Mouse (Mus musculus) neural tube, embryonic 13.5 days (tissue): ENCODE results near the gene Hemk1. TPM values are rescaled to one million over a fixed set of nuclear protein-coding genes. Genes with fewer than 3 reads are reported as not detected.

Source experiments
- ATAC-seq: fragments of 200-750 bp; cut with Nextera tagmentation; 2 replicates; pipeline ENCODE4 v1.8.0; 2017; ENCODE audit warnings: low read depth, mild to moderate bottlenecking, moderate TSS enrichment, moderate library complexity
- H3K27ac ChIP-seq: fragments of 300-500 bp; sonication (generic); replicated peaks from 2 replicates; pipeline ENCODE4 v1.5.1; 2015; ENCODE audit warnings: moderate library complexity, mild to moderate bottlenecking, inconsistent platforms
- H3K27me3 ChIP-seq: fragments of 300-500 bp; sonication (generic); 2 replicates; pipeline ENCODE4 v1.6.1; 2015; ENCODE audit warnings: mild to moderate bottlenecking, inconsistent platforms
- H3K36me3 ChIP-seq: fragments of 300-500 bp; sonication (generic); 2 replicates; pipeline ENCODE4 v1.6.1; 2015; ENCODE audit warnings: mild to moderate bottlenecking, inconsistent platforms
- H3K4me1 ChIP-seq: fragments of 300-500 bp; sonication (generic); replicated peaks from 2 replicates; pipeline ENCODE4 v1.6.1; 2015; ENCODE audit warnings: inconsistent platforms
- H3K4me2 ChIP-seq: fragments of 300-500 bp; sonication (generic); 2 replicates; pipeline ENCODE4 v1.6.1; 2015; ENCODE audit warnings: inconsistent platforms, mild to moderate bottlenecking, moderate library complexity
- H3K4me3 ChIP-seq: fragments of 300-500 bp; sonication (generic); 2 replicates; pipeline ENCODE4 v1.5.1; 2015; ENCODE audit warnings: mild to moderate bottlenecking, inconsistent platforms
- H3K9ac ChIP-seq: fragments of 300-500 bp; sonication (generic); 2 replicates; pipeline ENCODE4 v1.6.1; 2015; ENCODE audit warnings: moderate library complexity, mild to moderate bottlenecking, inconsistent platforms
- H3K9me3 ChIP-seq: fragments of 300-500 bp; sonication (generic); 2 replicates; pipeline ENCODE4 v1.6.1; 2016; ENCODE audit warnings: inconsistent platforms
- WGBS: fragments of 180-500 bp; shearing (Covaris S2); methylation state at CpG from one replicate; pipeline ENCODE4 v1.1.7; 2015; 5-methylcytosine and 5-hydroxymethylcytosine counted together
- polyA plus RNA-seq: library from polyadenylated mRNA; unstranded; fragments of >200 nt; fragmentation: Nextera tagmentation; extraction: Ambion mirVana; gene quantifications from 2 replicates; pipeline ENCODE4 v1.2.1, GENCODE M21; 2015

The Hemk1 gene
- polyA plus RNA-seq: 13.0 and 15.0 TPM in 2 replicates

GRCm38 (mm10) chr9:107338172-107338883 is at the start of gene Hemk1:
Gene Hemk1, minus strand, starts transcription at chr9:107338350.
- WGBS: 5% methylated on average over 30 of the region's 30 CpGs
- peak within 1 kb of the TSS; percentile 52 for H3K4me3 ChIP-seq
- H3K27me3 ChIP-seq: no peaks in the 10 kb centered on the region
- peak; percentile 58 for ATAC-seq
- no peaks in the 10 kb centered on the region for H3K9me3 ChIP-seq
- peaks cover 53% of the 10 kb centered on the region for H3K4me1 ChIP-seq
- H3K36me3 ChIP-seq: 0 out of 2 replicates have a peak, but pooled peaks cover 3% of the 10 kb centered on the region
- H3K9ac ChIP-seq: peak within 1 kb of the TSS; percentile 75
- peak within 1 kb of the TSS; percentile 70 for H3K27ac ChIP-seq
- peak within 1 kb of the TSS; percentile 69 for H3K4me2 ChIP-seq

- no peak overlapping the region for H3K9ac ChIP-seq
- no peak overlapping the region for H3K4me3 ChIP-seq
- 86% methylated on average over 3 of the region's 3 CpGs for WGBS
- ATAC-seq: no peak
- no peak overlapping the region for H3K27ac ChIP-seq
- peaks cover 43% of the 10 kb centered on the region for H3K4me1 ChIP-seq
- no peak overlapping the region for H3K4me2 ChIP-seq
- no peaks in the 10 kb centered on the region for H3K9me3 ChIP-seq
- H3K27me3 ChIP-seq: peaks cover 21% of the 10 kb centered on the region
- no peaks in the 10 kb centered on the region for H3K36me3 ChIP-seq
Observed at GRCm38 (mm10) chr9:107387708-107388107, 49.6 kb upstream of the Hemk1 start.

- 48% methylated on average over 3 of the region's 3 CpGs for WGBS
- Histone ChIP-seq H3K4me1 (peaks cover 52% of the 10 kb centered on the region), H3K27ac (no peak overlapping the region), H3K9me3 (no peaks in the 10 kb centered on the region), H3K9ac (no peak overlapping the region), H3K27me3 (peaks cover 31% of the 10 kb centered on the region), H3K36me3 (no peaks in the 10 kb centered on the region), H3K4me2 (no peak overlapping the region), H3K4me3 (no peak overlapping the region)
- no peak for ATAC-seq
Observed at GRCm38 (mm10) chr9:107386722-107387121, 48.6 kb upstream of the Hemk1 start.

GRCm38 (mm10) chr9:107384396-107384795 is 46.2 kb upstream of the Hemk1 start:
- Histone ChIP-seq H3K4me2 (no peak overlapping the region), H3K9ac (no peak overlapping the region), H3K36me3 (no peaks in the 10 kb centered on the region), H3K27ac (no peak overlapping the region), H3K27me3 (peaks cover 54% of the 10 kb centered on the region), H3K4me1 (peaks cover 47% of the 10 kb centered on the region), H3K4me3 (no peak overlapping the region), H3K9me3 (no peaks in the 10 kb centered on the region)
- WGBS: 17% methylated on average over 3 of the region's 3 CpGs
- no peak for ATAC-seq

- H3K9me3 ChIP-seq: no peaks in the 10 kb centered on the region
- no peak overlapping the region for H3K4me3 ChIP-seq
- no peak overlapping the region for H3K9ac ChIP-seq
- peaks cover 70% of the 10 kb centered on the region for H3K27me3 ChIP-seq
- peaks cover 57% of the 10 kb centered on the region for H3K4me1 ChIP-seq
- WGBS: 8% methylated on average over 8 of the region's 8 CpGs
- H3K4me2 ChIP-seq: no peak overlapping the region
- no peak for ATAC-seq
- H3K36me3 ChIP-seq: no peaks in the 10 kb centered on the region
- H3K27ac ChIP-seq: no peak overlapping the region
Observed at GRCm38 (mm10) chr9:107381723-107382122, 43.6 kb upstream of the Hemk1 start.

- peak overlapping the region; percentile 69 for H3K9ac ChIP-seq
- under 1% methylated on average over 35 of the region's 35 CpGs for WGBS
- H3K9me3 ChIP-seq: no peaks in the 10 kb centered on the region
- H3K4me2 ChIP-seq: peak overlapping the region; percentile 60
- H3K36me3 ChIP-seq: no peaks in the 10 kb centered on the region
- H3K27me3 ChIP-seq: peaks cover 63% of the 10 kb centered on the region
- H3K4me1 ChIP-seq: peaks cover 51% of the 10 kb centered on the region
- H3K27ac ChIP-seq: peak overlapping the region; percentile 93
- peak; percentile 72 for ATAC-seq
- H3K4me3 ChIP-seq: peak overlapping the region; percentile 36
Observed at GRCm38 (mm10) chr9:107377961-107378512, 39.9 kb upstream of the Hemk1 start.

GRCm38 (mm10) chr9:107375451-107375850 is 37.3 kb upstream of the Hemk1 start:
- peak overlapping the region; percentile 25; the same call in 1 of the 2 replicates for H3K27ac ChIP-seq

GRCm38 (mm10) chr9:107374623-107375022 is 36.5 kb upstream of the Hemk1 start:
- no peak for ATAC-seq
- no peak overlapping the region for H3K4me3 ChIP-seq
- H3K27me3 ChIP-seq: peaks cover 29% of the 10 kb centered on the region
- peaks cover 48% of the 10 kb centered on the region for H3K4me1 ChIP-seq
- H3K27ac ChIP-seq: no peak overlapping the region
- no peaks in the 10 kb centered on the region for H3K36me3 ChIP-seq
- H3K9me3 ChIP-seq: no peaks in the 10 kb centered on the region
- 8% methylated on average over 8 of the region's 8 CpGs for WGBS
- H3K4me2 ChIP-seq: no peak overlapping the region
- no peak overlapping the region for H3K9ac ChIP-seq

More at GRCm38 (mm10) chr9:107375451-107375850, 37.3 kb upstream of the Hemk1 start:
- peaks cover 37% of the 10 kb centered on the region for H3K27me3 ChIP-seq
- no peak for ATAC-seq
- no peak overlapping the region for H3K4me3 ChIP-seq
- H3K9me3 ChIP-seq: no peaks in the 10 kb centered on the region
- H3K4me2 ChIP-seq: no peak overlapping the region
- H3K36me3 ChIP-seq: no peaks in the 10 kb centered on the region
- no peak overlapping the region for H3K9ac ChIP-seq
- WGBS: 14% methylated on average over 5 of the region's 5 CpGs
- H3K4me1 ChIP-seq: peaks cover 41% of the 10 kb centered on the region

GRCm38 (mm10) chr9:107372441-107372840 is 34.3 kb upstream of the Hemk1 start:
- Histone ChIP-seq H3K27ac (no peak overlapping the region; the same call in 1 of the 2 replicates), H3K9me3 (no peaks in the 10 kb centered on the region), H3K27me3 (peaks cover 24% of the 10 kb centered on the region), H3K4me1 (peaks cover 35% of the 10 kb centered on the region), H3K36me3 (no peaks in the 10 kb centered on the region), H3K4me3 (no peak overlapping the region), H3K4me2 (no peak overlapping the region), H3K9ac (no peak overlapping the region)
- ATAC-seq: no peak
- 45% methylated on average over 4 of the region's 4 CpGs for WGBS

- peaks cover 17% of the 10 kb centered on the region for H3K27me3 ChIP-seq
- 6% methylated on average over 4 of the region's 4 CpGs for WGBS
- no peak overlapping the region for H3K9ac ChIP-seq
- no peaks in the 10 kb centered on the region for H3K9me3 ChIP-seq
- no peak overlapping the region for H3K4me2 ChIP-seq
- H3K36me3 ChIP-seq: no peaks in the 10 kb centered on the region
- no peak for ATAC-seq
- peaks cover 25% of the 10 kb centered on the region for H3K4me1 ChIP-seq
- no peak overlapping the region for H3K4me3 ChIP-seq
- peak overlapping the region; percentile 10; the same call in 1 of the 2 replicates for H3K27ac ChIP-seq
Observed at GRCm38 (mm10) chr9:107370106-107370463, 31.9 kb upstream of the Hemk1 start.

GRCm38 (mm10) chr9:107369270-107370105 is 31.3 kb upstream of the Hemk1 start:
- peaks cover 21% of the 10 kb centered on the region for H3K27me3 ChIP-seq
- peaks cover 20% of the 10 kb centered on the region for H3K4me1 ChIP-seq
- H3K4me2 ChIP-seq: no peak overlapping the region
- no peak overlapping the region; the same call in 1 of the 2 replicates for H3K27ac ChIP-seq
- no peaks in the 10 kb centered on the region for H3K36me3 ChIP-seq
- H3K9me3 ChIP-seq: no peaks in the 10 kb centered on the region
- ATAC-seq: no peak
- H3K4me3 ChIP-seq: no peak overlapping the region
- WGBS: 42% methylated on average over 10 of the region's 10 CpGs
- no peak overlapping the region for H3K9ac ChIP-seq

GRCm38 (mm10) chr9:107368302-107368701 is 30.2 kb upstream of the Hemk1 start:
- Histone ChIP-seq H3K4me2 (no peak overlapping the region), H3K4me3 (no peak overlapping the region), H3K27ac (no peak overlapping the region), H3K9ac (no peak overlapping the region), H3K4me1 (peaks cover 19% of the 10 kb centered on the region), H3K27me3 (peaks cover 18% of the 10 kb centered on the region), H3K36me3 (no peaks in the 10 kb centered on the region), H3K9me3 (no peaks in the 10 kb centered on the region)
- WGBS: 68% methylated on average over 1 of the region's 1 CpGs
- ATAC-seq: no peak
